Mouse (Mus musculus) right cerebral cortex, adult 2 months (tissue): ENCODE data around the gene Clptm1.
A peak's percentile ranks its signal among the peaks of the same experiment; 100 is the strongest.
"Not testable (repeated sequence)": the region's sequence is repeated elsewhere in the genome, so short reads cannot be mapped to it uniquely, and the experiment has no call there.

ENCODE experiments used
- DNase-seq, 2 experiments: peaks; one replicate each; pipeline ENCODE4 v3.0.0; 2021 to 2022; ENCODE audit warnings: low spot score in 2 of 2

Gene Clptm1

DNA sequence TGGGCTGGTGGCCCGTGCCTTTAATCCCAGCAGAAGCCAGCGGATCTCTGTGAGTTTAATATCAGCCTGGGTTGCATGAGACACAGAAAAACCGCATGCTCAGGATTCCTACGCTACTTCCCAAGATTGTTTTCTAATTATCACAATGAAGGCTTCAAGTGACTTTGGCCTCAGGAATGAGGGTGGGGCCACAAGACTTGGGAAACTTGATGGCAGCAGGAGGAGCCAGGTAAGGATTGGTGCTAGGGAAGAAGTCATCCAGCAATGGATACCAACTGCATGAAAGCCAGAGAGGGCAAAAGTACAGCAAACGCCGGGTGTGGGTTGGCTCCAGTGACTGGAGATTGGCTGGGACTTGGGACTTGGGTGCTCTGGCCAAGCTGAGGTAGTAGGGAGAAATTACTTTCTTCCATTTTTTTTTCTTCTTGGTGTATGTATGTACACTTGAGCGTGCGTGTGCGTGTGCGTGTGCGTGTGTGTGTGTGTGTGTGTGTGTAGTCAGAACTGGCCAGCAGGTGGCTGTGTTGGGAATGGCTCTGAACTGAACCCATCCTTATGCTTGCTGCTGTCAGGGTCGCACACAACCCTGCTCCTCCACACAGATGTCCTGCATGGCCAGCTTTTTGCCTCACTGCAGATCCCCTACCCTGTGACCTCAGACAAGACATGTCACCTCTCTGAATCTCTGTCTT, 55.0 kb downstream of the Clptm1 start:
- DNase-seq = no peak

DNA sequence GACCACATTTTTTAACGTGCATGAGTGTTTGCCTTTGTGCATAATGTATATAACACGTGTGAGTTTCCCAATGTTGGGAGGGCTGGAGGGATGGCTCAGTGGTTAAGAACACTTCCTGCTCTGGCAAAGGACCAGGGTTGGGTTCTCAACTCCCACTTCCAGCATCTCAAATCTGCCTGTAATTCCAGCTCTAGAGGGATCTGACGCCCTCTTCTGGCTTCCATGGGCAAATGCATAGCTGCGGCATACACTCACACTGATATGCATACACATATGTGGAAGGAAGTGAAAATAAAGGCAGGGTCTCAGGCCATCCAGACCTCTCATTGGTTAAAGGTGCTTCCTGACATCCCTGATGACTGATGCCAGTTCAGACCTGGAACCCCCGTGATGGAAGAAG, 57.5 kb downstream of the Clptm1 start:
- no peak for DNase-seq

DNA sequence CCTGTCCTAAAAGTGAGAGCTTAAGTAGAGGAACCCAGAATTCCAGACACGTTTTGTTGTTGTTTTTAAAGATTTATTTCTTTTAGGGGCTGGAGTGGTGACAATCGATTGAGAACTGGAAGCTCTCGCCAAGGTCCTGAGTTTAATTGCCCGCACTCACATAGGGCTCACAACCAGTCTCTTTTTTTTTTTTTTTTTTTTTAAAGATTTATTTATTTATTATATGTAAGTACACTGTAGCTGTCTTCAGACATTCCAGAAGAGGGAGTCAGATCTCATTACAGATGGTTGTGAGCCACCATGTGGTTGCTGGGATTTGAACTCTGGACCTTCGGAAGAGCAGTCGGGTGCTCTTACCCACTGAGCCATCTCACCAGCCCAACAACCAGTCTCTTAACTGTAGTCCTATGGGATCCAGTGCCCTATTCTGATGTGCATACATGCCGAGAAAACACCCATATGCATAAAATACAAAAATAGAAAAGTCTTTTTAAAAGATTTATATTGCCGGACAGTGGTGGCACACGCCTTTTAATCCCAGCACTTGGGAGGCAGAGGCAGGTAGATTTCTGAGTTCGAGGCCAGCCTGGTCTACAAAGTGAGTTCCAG, 60.1 kb downstream of the Clptm1 start:
- not testable (repeated sequence) for DNase-seq

DNA sequence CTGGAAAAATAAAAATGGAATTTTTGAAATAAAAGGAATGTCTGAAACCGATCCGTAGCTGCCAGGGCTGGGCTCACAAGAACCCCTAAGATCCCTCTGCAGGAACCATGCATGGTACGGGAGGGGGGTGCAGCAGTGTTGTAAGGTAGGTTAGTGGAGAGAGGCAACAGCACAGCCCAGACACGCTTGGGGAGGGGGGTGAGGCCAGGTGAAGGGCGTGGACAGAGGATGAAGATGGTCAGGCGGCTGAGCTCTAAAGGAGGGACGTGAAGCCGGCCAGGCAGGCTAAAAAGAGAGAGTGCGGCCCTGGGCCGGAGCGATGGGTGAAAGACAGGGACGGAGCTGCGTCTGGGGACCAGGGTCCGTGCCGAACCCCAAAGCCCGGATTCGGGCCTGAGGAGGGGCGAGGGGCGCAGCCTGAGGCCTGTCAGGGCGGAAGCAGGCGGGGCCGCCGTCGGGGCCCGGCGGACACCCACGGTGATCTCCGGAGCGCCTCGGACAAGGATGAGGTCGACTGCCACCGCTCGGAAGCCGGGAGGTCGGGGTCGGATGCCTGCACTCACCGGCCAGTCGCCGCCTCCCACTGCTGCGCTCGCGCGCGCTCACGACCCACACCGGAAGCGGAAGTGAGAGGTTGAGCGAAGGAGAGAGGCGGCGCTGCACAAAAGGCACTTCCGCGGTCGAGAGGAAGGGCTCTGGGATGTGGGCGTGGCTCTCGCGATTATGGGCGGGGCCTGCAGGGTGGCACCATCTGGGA, 60.8 kb downstream of the Clptm1 start, which contains the start of gene Clasrp:
TSS of gene Clasrp (minus strand) at position 638 of the 757 bp plus-strand sequence.
- peak; percentile 93 to 94 for DNase-seq

DNA sequence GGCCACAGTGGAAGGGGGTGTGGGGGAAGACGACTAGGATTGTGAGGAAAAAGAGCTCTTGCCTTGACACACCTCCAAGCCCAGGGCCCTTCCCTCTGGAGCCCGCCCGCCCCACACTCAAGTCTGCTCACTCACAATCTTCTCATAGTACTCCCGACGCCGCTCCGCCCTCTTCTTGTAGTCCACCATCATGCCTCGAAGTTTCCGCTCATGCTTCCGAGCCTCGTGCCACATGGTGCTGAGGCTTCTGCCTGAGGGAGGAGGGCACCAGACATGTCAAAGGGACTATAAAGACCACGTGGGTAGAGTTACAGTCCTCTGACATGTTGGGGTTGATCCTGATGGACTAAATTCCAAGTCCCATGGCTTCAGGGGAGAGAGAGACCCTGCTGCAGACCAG, 61.8 kb downstream of the Clptm1 start:
- DNase-seq = no peak

DNA sequence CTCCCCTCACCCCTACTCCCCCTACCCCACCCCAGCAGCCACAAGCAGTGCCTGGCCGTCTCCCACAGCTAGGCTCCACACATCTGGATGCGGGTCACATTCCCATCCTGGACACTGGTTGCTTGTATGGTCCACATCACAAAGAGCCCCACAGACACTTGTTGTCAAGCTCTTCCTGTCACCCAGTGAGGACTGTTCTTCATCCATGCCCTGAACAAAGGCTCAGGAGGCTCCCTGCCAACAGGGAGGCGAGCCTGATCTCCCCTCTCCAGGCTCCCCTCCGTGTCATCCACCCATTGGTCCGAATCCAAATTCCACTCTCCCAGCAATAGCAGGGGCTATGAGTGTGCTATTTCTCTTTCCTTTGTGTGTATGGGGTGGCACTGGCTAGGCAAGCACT, 64.3 kb downstream of the Clptm1 start:
- DNase-seq = no peak

DNA sequence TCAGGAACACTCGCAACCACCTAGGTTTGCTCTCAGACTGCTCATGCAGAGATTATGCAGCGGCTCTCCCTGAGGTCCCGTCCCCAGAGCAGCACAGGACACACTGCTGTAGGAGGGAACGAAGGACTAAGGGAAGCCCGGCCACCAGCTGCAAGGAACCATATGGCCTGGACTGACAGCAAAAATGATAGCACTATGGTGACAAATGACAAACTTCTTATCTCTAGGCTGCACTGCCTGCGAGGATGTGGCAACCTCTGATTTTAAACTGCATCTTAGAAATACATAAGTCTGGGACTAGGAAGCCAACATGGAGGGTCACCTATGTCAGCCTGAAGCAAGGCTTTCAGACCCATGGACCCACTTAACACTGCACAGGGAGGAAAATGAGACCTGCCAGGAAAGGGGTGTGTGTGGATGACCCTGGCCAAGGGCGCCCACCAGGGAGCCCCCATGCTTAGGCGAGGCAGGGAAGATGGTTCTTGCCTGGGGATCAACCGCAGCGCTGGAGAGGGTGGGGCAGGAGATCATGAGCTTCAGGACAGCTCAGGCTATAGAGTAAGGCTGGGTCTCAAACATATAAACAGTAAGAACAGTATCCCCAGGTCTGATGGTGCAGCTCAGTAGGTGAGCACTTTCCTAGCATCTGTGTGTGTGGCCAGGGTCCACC, 71.6 kb downstream of the Clptm1 start:
- no peak for DNase-seq

DNA sequence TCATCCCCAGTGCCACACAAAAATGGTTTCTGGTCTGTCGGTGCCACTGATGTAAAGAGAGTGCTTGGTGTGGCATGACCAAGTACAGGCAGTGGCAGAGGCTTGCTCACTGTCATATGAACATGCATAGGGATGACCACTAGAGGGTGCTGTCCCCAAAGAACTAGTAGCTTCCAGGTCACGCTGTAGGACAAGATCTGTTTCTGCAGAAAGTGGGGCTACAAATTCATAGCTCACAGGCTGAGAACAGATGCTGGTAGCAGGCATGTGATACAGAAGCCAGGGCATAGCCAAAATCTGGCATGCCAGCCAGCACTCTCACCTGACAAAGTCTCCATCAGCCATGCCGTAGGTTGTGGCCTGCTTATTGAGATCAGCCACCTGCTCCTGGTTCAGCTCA, 74.9 kb downstream of the Clptm1 start:
- DNase-seq = peak; percentile 77 to 81

DNA sequence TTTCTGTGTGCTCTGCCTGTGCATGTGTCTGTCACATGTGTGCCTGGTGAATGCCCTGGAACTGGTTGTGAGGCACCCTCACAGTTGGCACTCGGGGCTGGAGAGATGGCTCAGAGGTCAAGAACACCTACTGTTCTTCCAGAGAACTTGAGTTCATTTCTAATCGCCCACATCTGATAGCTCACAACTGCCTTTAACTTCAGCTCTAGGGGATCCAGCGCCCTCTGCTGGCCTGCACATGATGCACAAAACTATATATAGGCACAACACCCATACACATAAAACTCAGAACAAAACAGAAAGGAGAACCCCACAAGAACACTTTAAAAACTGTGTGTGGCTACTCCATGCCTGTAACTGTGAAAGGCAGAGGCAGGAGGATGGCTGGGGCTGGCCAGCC, 75.6 kb downstream of the Clptm1 start:
- peak; percentile 40 to 43 for DNase-seq

DNA sequence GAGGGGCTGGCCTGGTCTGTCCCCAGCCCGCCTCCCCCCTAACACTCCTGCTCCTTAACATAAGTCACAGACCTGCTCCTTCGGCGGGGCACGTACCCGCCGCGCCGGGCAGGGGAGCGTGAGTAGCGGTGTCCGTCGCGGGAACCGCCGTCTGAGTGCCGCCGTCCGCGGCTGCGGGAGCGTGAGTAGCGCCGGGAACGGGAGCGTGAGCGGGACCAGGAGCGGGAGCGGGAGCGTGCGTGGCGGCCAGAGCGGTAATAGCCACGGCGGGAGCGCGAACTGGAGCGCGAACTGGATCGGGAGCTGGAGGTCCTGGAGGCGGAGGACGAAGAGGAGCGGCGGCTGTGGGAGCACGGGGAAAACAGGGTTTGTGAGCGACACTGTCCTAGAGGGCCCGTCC, 78.6 kb downstream of the Clptm1 start:
- no peak for DNase-seq
